Mouse (Mus musculus): Measurements from ENCODE around the gene Rag2. TPM values are rescaled to one million over a fixed set of nuclear protein-coding genes. Genes with fewer than 3 reads are reported as not detected.

The Rag2 gene
- polyA plus RNA-seq, 1 experiment, result not detected

GRCm38 (mm10) chr2:101621611-101622010, 2.9 kb upstream of the Rag2 start:
- H3K4me1 ChIP-seq (ENCODE audit: control insufficient read depth, insufficient read depth, low read length), result no peaks in the 10 kb centered on the region
- no peak overlapping the region for H3K4me3 ChIP-seq (replicated peaks; ENCODE audit: extremely low read depth, low read depth, low read length)
- no peak for DNase-seq
- TF ChIP-seq POLR2A (IDR thresholded peaks at IDR 0.05; ENCODE audit: borderline replicate concordance, extremely low read depth, low read depth, low read length) (no peak), CTCF (IDR thresholded peaks at IDR 0.05; ENCODE audit: insufficient read depth, low read length) (no peak)
- 52% methylated on average over 7 of the region's 7 CpGs for WGBS

- TF ChIP-seq CTCF (IDR thresholded peaks at IDR 0.05; ENCODE audit: insufficient read depth, low read length) (no peak), POLR2A (IDR thresholded peaks at IDR 0.05; ENCODE audit: borderline replicate concordance, extremely low read depth, low read depth, low read length) (no peak)
- WGBS, result 89% methylated on average over 2 of the region's 2 CpGs
- DNase-seq, result no peak
- Histone ChIP-seq H3K4me3 (replicated peaks; ENCODE audit: extremely low read depth, low read depth, low read length) (no peak overlapping the region), H3K4me1 (ENCODE audit: control insufficient read depth, insufficient read depth, low read length) (no peaks in the 10 kb centered on the region)
Observed at GRCm38 (mm10) chr2:101623042-101623441, 1.5 kb upstream of the Rag2 start.

- 72% methylated on average over 2 of the region's 2 CpGs for WGBS
Observed at GRCm38 (mm10) chr2:101624011-101624410, 507 bp upstream of the Rag2 start.

GRCm38 (mm10) chr2:101627227-101627626, 2.7 kb downstream of the Rag2 start:
- DNase-seq, result no peak
- TF ChIP-seq POLR2A (IDR thresholded peaks at IDR 0.05; ENCODE audit: borderline replicate concordance, extremely low read depth, low read depth, low read length), result no peak
- no peak for TF ChIP-seq CTCF (IDR thresholded peaks at IDR 0.05; ENCODE audit: insufficient read depth, low read length)

More at GRCm38 (mm10) chr2:101624011-101624410, 507 bp upstream of the Rag2 start:
- no peak for TF ChIP-seq POLR2A (IDR thresholded peaks at IDR 0.05; ENCODE audit: borderline replicate concordance, extremely low read depth, low read depth, low read length)
- TF ChIP-seq CTCF (IDR thresholded peaks at IDR 0.05; ENCODE audit: insufficient read depth, low read length), result no peak
- Histone ChIP-seq H3K4me1 (ENCODE audit: control insufficient read depth, insufficient read depth, low read length) (no peaks in the 10 kb centered on the region), H3K4me3 (replicated peaks; ENCODE audit: extremely low read depth, low read depth, low read length) (no peak overlapping the region)
- no peak for DNase-seq

GRCm38 (mm10) chr2:101628297-101629236, 4.0 kb downstream of the Rag2 start:
- 2% methylated on average over 31 of the region's 31 CpGs for WGBS

More at GRCm38 (mm10) chr2:101627227-101627626, 2.7 kb downstream of the Rag2 start:
- Histone ChIP-seq H3K4me1 (ENCODE audit: control insufficient read depth, insufficient read depth, low read length) (no peaks in the 10 kb centered on the region), H3K4me3 (replicated peaks; ENCODE audit: extremely low read depth, low read depth, low read length) (no peak overlapping the region)

GRCm38 (mm10) chr2:101638979-101639839, 14.7 kb downstream of the Rag2 start:
- TF ChIP-seq CTCF (IDR thresholded peaks at IDR 0.05; ENCODE audit: insufficient read depth, low read length) (no peak), POLR2A (IDR thresholded peaks at IDR 0.05; ENCODE audit: borderline replicate concordance, extremely low read depth, low read depth, low read length) (no peak)
- WGBS, result 53% methylated on average over 7 of the region's 7 CpGs
- Histone ChIP-seq H3K4me1 (ENCODE audit: control insufficient read depth, insufficient read depth, low read length) (no peaks in the 10 kb centered on the region), H3K4me3 (replicated peaks; ENCODE audit: extremely low read depth, low read depth, low read length) (no peak overlapping the region)
- no peak for DNase-seq

More at GRCm38 (mm10) chr2:101628297-101629236, 4.0 kb downstream of the Rag2 start:
- DNase-seq, result peak; percentile 78
- TF ChIP-seq CTCF (IDR thresholded peaks at IDR 0.05; ENCODE audit: insufficient read depth, low read length) (no peak), POLR2A (IDR thresholded peaks at IDR 0.05; ENCODE audit: borderline replicate concordance, extremely low read depth, low read depth, low read length) (peak; percentile 57; the same call in 1 of the 2 replicates)
- H3K4me3 ChIP-seq (replicated peaks; ENCODE audit: extremely low read depth, low read depth, low read length), result peak overlapping the region; percentile 86
- H3K4me1 ChIP-seq (ENCODE audit: control insufficient read depth, insufficient read depth, low read length), result no peaks in the 10 kb centered on the region

GRCm38 (mm10) chr2:101639840-101640350, 15.4 kb downstream of the Rag2 start:
- no peaks in the 10 kb centered on the region for H3K4me1 ChIP-seq (ENCODE audit: control insufficient read depth, insufficient read depth, low read length)
- no peak for TF ChIP-seq POLR2A (IDR thresholded peaks at IDR 0.05; ENCODE audit: borderline replicate concordance, extremely low read depth, low read depth, low read length)
- TF ChIP-seq CTCF (IDR thresholded peaks at IDR 0.05; ENCODE audit: insufficient read depth, low read length), result no peak
- no peak for DNase-seq
- no peak overlapping the region for H3K4me3 ChIP-seq (replicated peaks; ENCODE audit: extremely low read depth, low read depth, low read length)
- 66% methylated on average over 3 of the region's 3 CpGs for WGBS

- DNase-seq, result no peak
- H3K4me1 ChIP-seq (ENCODE audit: control insufficient read depth, insufficient read depth, low read length), result no peaks in the 10 kb centered on the region
- no peak overlapping the region for H3K4me3 ChIP-seq (replicated peaks; ENCODE audit: extremely low read depth, low read depth, low read length)
- TF ChIP-seq CTCF (IDR thresholded peaks at IDR 0.05; ENCODE audit: insufficient read depth, low read length) (no peak), POLR2A (IDR thresholded peaks at IDR 0.05; ENCODE audit: borderline replicate concordance, extremely low read depth, low read depth, low read length) (no peak)
- 87% methylated on average over 1 of the region's 1 CpGs for WGBS
Observed at GRCm38 (mm10) chr2:101645841-101646240, 21.3 kb downstream of the Rag2 start.

GRCm38 (mm10) chr2:101648361-101648760, 23.8 kb downstream of the Rag2 start:
- Histone ChIP-seq H3K4me1 (ENCODE audit: control insufficient read depth, insufficient read depth, low read length) (no peaks in the 10 kb centered on the region), H3K4me3 (replicated peaks; ENCODE audit: extremely low read depth, low read depth, low read length) (no peak overlapping the region)
- WGBS, result 71% methylated on average over 2 of the region's 2 CpGs
- no peak for DNase-seq
- TF ChIP-seq CTCF (IDR thresholded peaks at IDR 0.05; ENCODE audit: insufficient read depth, low read length) (no peak), POLR2A (IDR thresholded peaks at IDR 0.05; ENCODE audit: borderline replicate concordance, extremely low read depth, low read depth, low read length) (no peak)

Measured in lung, adult 2 months (tissue).